Mouse (Mus musculus) heart, adult 2 months (tissue): ENCODE results near the gene Hcn2.

Source experiments
- EP300 ChIP-seq: fragments of 200-500 bp; IDR thresholded peaks from 2 replicates; pipeline ENCODE4 v1.6.1; 2011; ENCODE audit warnings: low read depth, low read length, control low read depth; ENCODE audit not compliant: insufficient read depth
- POLR2A ChIP-seq: fragments of 200-500 bp; IDR thresholded peaks from 2 replicates; pipeline ENCODE4 v1.6.1; 2011; ENCODE audit warnings: mild to moderate bottlenecking, low read depth, low read length, control low read depth; ENCODE audit not compliant: insufficient read depth

DNA sequence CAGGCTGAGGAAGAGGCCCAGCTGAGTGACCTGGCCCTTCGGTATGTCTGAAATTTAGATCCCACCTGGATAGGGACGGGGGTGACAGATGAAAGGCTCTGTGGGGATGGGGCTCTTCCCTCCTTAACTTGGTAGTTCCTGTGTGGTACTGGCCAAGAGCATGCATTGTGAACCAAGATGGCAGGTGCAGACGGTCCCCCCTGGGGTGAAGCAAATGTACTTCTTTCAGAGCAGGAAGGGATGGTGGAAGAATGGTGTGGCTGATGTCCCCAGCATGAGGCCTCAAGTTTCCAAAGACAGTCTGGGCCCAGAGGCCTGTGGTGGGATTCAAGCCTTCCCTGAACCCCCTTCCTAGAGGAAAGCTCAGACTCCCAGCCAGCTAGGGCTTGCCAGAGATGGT lies 39.4 kb downstream of the Hcn2 start:
- TF ChIP-seq EP300, result no peak
- no peak for TF ChIP-seq POLR2A
